Mouse (Mus musculus): Measurements from ENCODE around the gene Itgb7.

GRCm38 (mm10) chr15:102188096-102188495, 43.6 kb downstream of the Itgb7 start:
- no peak for TF ChIP-seq POLR2A (IDR thresholded peaks at IDR 0.05; ENCODE audit: extremely low read depth, insufficient read depth, low read length)
- no peak for TF ChIP-seq CTCF (IDR thresholded peaks at IDR 0.05; ENCODE audit: low read depth, low read length)
